Mouse (Mus musculus) left cerebral cortex, postnatal 25 days (tissue): Measurements from ENCODE around the gene Vps13d. TPM values are rescaled to one million over a fixed set of nuclear protein-coding genes. Genes with fewer than 3 reads are reported as not detected.

ENCODE experiments used
- DNase-seq, 2 experiments: peaks; one replicate each; pipeline ENCODE4 v3.0.0; 2022; ENCODE audit warnings: low spot score in 2 of 2, mixed read lengths in 1 of 2
- intact Hi-C: fragments of 180-260 bp; cut with DNase I; formaldehyde crosslinking; loops from one replicate; pipeline ENCODE4 v1.15.1; 2025
- total RNA-seq, 2 experiments: library from RNA; stranded (reverse); gene quantifications; 2 replicates each; pipeline ENCODE4 v1.2.3; 2021

Vps13d gene
- total RNA-seq, 2 experiments from 2014 or later, result 57.4 to 59.6 TPM

DNA sequence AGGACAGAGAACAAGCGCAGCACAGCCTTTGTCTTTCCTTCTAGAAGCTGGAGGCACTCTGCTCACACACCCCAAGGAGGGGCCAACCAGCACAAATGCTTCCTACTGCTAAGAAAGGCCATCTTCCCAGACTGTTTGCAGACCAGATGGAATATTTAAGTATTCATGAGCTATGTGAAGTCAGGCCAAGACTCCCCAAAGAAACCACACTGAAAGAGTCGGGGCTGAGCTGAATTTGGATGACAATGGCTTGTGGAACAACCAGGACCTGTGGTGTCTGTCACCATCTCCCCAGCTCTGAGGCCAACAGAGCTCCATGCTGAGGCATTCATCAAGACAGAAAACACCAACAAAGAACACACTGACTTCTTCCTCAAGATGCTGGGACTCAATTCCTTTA, 89.9 kb downstream of the Vps13d start:
- intact Hi-C loops, result loop anchor here (2.0 kb wide), 1 partner anchor 212 kb away; the partner anchor contains the start of gene Dhrs3
- peak in 1 of 2 experiments; percentile 80 for DNase-seq

DNA sequence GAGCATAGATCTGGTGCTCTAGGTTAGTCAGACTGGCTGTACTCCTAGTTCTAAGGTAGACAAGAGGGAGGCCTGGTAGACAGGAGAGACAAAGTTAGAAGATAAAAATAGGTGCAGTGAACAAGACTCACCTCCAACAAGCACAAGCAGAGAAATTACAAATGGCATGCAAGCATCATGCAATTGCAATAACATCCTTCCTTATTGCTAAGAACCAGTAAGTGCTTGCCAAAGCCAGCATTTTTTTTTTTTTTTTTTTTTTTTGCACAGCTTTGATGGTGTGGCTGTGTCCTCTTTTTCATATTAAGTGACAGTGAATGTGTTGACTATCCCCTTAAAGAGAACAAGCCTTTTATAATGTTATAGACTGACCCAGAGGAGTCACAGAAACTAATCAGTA, 91.2 kb downstream of the Vps13d start:
- intact Hi-C loops, result loop anchor here (2.0 kb wide), 1 partner anchor 211 kb away; the partner anchor contains the start of gene Dhrs3
- no peak for DNase-seq

DNA sequence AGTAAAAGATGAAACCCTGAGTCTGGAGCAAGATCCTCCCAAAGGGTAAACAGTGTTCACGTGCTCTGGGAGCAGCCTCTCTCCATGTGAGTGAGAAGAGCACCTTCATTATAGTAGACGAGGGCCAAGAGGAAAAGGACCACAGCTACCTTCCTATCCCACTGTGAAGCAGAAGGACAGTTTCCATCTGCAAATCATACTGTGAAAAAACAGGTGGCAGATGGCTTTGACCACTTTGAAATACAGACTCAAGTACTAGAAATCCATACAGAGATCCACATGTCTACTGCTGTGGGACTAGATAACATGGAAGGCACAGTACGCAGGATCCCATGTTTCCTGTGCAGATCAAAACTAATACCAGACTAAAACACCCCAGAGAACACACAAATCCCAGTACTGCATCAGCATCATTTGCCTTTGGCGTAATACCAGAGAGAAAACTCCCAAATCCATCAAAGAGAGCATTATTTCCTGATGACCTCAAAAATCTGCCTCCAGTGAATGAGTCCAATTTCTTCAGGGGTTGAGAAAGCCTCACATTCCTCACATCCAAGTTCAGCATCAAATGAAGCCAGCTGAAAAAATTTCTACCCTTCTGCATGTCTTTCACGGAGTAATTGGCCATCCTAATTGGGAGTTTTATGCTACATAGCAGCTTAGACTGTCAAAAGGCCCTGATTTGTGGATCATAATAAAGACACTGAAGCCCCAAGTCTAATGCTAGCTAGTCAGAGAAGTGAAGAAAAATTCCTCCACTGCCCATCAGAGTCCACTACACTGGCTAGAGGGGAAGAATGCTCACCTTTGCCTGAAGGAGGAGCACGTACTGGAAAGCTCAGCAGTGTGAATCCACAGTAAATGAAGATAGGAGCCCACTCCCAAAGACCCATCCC, 92.7 kb downstream of the Vps13d start:
- no peak for DNase-seq
- intact Hi-C loops, result no loop called here

- no peak for DNase-seq
- intact Hi-C loops, result no loop called here
Measured at GRCm38 (mm10) chr4:145099853-145100252, 95.0 kb downstream of the Vps13d start.

DNA sequence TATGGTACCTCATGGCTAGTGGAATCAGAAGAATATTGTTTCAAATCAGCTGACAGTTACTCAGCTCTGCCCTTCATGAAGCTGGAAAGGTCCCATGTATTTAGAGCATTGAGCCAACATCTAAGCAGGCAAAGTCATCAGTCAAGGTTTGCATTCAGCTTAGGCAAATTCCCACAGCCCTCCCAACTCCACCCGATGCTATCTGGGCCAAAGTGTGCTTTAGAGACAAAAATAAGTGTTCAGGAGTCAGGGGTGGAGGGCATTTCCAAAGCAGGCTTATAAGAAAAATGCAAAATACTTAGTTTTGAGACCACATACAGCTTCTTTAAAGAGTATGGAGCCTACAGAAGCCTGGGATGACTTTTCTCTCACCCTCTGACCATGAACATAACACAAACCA, 95.5 kb downstream of the Vps13d start:
- intact Hi-C loops, result no loop called here

GRCm38 (mm10) chr4:145097974-145098373, 96.8 kb downstream of the Vps13d start:
- intact Hi-C loops, result no loop called here
- no peak for DNase-seq

More for the DNA sequence above, 95.5 kb downstream of the Vps13d start:
- no peak for DNase-seq

- peak; percentile 38 to 86 for DNase-seq
- intact Hi-C loops, result no loop called here
Measured at GRCm38 (mm10) chr4:145096481-145097039, 98.2 kb downstream of the Vps13d start.

DNA sequence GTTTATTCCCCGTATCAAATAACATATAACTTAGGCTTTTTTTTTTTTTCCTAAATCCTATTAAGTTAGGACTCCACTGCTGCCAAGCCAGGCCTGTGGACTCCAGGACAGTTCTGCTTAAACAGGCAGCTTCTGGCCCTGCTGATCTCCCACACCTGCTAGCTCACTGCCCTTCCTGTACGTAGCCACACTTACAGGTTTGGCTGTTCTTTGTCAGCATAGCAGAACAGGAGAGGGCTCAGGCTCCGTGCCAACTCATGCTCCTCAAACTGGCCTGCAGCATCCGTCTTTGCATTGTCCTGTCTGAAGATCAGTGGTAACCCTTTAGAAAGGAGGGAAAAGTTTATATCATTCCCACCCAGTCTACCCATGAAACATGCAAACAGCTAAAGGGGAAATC, 108.3 kb downstream of the Vps13d start:
- intact Hi-C loops, result no loop called here
- no peak for DNase-seq

GRCm38 (mm10) chr4:145079324-145079723, 115.5 kb downstream of the Vps13d start:
- intact Hi-C loops, result no loop called here
- no peak for DNase-seq

DNA sequence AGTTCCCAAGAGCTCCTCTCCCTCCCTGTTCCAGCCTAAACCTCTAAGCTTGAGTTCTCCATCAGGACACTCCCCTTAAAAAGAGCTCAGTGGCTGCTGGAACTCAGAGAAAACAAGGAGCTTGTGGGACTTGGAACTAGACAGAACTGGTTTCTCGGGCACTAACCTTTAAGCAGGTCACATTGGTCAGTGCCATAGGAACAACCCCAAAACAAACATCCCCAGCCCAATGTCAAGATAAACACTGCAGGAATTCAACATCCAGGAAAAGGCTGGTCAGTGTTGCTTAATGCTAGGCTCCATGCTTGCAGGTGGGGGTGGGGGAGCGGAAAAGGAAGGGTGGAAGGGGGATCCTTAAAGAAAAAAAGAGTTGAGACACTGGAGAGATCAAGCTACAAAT, 120.5 kb downstream of the Vps13d start:
- intact Hi-C loops, result no loop called here
- no peak for DNase-seq

DNA sequence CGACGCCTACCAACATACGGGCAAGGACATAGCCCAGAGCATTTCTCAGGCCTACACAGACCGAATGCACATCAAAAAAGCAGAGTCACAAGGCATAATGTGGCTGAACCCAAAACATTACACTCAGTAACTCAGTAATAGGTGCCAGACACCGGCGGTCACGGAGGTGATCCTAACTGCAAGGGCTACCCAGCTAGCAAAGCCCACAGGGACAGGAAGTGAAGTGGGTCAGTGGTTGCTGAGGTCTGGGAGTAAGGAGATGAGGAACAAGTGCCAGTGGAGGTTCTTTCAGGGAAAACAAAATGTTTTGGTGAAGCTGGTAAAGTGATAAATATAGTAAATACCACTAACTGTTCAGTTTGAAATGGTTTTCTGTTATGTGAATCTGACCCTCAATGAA, 121.1 kb downstream of the Vps13d start:
- intact Hi-C loops, result no loop called here
- DNase-seq, result no peak

DNA sequence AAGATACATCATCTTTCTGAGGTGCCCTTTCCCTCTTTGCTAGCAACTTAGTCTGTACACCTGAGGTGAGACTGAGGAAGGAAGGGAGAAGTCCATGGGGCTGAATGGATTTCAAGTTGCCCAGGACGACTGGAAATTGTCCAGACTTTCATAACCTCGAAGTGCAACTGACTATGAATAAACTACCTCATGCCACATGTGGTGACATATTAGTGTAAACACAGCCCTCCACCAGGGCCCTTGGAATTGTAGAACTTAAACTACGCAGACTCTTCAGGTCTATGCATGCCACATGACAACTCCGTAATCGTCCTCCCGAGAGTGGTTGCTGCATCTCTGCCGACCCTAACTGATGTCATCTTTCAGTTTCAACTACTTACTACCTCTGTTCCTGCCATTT, 122.9 kb downstream of the Vps13d start:
- intact Hi-C loops, result no loop called here
- DNase-seq, result no peak

DNA sequence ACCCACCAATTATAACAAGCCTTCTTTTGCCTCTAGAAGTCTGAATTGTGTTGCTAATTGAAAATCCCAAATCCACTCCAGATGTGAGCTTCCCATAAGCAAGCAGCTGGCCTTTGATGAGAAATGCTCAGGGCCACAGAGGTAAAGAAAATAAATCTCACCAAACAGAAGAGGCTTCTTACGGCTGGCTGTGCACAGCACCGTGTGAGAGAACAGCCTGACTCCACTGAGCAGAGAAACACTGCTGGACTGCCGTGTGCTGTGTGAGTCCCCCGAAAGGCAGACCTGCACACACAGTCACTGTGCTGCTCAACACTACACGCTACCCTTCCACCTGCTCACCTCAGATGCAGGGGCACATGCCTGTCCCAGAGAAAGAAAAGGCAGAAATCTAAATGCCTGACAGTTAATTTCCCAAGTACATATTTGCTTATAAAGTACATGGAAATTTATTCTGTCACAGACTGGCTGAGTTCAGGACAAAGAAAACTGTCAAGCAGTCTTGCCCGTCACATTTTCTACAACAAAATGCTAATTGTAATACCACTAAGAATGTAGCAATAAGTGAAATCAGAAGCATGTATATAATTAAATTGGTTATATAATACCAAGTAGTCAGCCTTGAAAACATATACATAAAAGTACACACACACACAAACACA, 127.7 kb downstream of the Vps13d start:
- intact Hi-C loops, result no loop called here
- no peak for DNase-seq

DNA sequence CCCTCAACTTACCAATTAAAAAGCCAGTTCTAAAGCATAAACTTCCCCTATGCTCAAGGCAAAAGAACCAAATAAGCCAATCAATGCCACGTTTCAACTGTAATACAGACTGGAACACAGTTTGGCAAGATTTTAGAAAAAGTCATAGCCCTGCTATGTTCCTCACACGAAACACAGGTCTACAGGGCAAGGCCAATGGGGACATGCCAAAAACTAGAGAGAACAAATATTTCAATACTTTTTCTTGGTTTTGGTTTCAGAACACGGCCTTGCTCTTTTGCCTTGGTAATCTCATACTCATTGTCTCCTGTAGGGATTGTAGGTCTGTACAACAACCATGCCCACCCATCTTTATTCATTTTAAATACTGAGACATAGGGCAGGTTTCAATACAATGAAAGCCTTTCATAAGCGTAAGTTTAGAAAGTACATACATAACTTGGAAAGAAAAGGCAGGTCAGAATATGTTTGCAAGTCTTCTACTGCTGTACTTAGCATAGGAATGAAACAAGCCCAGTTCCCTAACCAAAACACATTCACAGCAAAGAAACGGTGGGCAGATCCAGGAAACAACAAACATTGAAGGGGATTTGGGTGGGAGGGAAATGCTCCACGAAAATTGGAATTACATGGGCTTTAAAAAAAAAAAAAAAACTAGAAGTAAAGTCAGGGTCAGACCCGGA, 128.3 kb downstream of the Vps13d start:
- intact Hi-C loops, result no loop called here
- no peak for DNase-seq

DNA sequence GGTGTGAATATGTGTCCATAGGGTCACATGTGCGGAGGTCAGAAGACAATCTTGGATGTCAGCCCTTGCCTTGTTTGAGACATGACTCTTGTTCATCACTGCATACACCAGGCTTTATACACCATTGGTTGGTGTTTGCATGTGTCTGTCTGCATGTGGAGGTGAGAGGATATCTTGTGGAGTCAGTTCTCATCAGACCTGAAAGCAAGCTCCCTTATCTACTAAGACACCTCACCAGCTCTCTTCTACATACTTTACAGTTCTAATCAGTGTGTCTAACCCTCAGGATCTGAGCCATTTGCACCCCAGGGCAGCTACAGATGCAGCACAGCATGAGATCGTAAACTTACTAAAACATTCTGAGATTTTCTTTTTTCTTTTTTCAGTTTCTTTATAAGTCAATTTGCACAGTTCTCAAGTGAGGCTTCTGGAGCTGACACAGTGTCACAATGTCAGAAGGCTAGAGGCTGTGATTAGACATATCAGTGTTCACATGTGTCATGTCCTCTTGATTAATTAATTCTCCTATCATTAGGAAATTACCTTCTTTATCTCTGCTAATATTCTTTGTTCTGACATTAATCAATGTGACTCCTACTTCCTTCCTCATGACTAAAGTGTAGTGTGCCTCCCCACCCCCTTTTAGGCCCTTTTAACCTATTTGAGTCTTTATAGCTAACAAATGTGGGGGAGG, 135.9 kb downstream of the Vps13d start:
- intact Hi-C loops, result loop anchor here (10.0 kb wide), 1 partner anchor 294 kb away; no protein-coding TSS in a partner anchor
- DNase-seq, result no peak

DNA sequence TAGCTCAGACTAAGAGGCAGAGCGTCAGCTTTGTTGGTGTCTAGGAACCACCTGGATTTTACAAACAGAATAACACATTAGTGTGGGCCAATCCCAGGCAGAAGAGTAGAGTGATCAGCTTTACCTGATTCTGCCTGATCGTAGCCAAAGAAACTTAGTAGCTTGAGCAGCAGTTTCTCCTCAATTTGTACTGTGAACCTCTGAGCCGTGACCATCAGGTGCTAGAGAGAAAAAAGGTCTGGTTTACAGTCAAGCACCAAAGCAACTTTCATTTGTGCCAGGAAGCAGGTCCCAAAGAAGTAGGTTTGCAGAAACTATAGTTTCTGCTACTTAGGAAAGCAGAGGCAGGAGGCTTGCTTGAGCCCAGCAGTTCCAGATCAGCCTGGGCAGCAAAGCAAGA, 138.5 kb downstream of the Vps13d start:
- intact Hi-C loops, result loop anchor here (10.0 kb wide), 1 partner anchor 292 kb away; no protein-coding TSS in a partner anchor
- no peak for DNase-seq

DNA sequence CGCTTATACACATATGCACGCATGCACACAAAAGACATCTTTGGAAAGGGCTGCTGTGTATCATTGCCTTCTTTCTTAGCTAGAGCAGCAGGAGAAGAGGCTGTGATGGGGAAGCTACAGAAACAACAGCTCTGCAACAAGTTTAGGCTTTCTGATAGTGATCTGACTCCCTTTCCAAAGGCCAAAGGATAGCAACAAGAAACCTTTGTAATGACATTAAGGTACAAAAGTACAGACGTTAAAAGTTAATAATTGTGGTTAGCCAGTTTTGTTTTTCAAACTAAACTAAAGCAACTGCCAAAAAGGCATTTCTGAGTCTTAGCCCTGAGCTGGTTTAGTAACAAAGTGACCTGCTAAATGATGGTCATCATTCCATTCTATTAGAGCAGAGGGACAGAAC, 139.0 kb downstream of the Vps13d start:
- intact Hi-C loops, result loop anchor here (10.0 kb wide), 1 partner anchor 291 kb away; no protein-coding TSS in a partner anchor
- DNase-seq, result no peak

- intact Hi-C loops, result loop anchor here (10.0 kb wide), 1 partner anchor 290 kb away; no protein-coding TSS in a partner anchor
- no peak for DNase-seq
Measured at GRCm38 (mm10) chr4:145054369-145054768, 140.4 kb downstream of the Vps13d start.

- DNase-seq, result peak; percentile 46 to 82
- intact Hi-C loops, result loop anchor here (10.0 kb wide), 1 partner anchor 288 kb away; no protein-coding TSS in a partner anchor
Measured at GRCm38 (mm10) chr4:145052697-145053096, 142.1 kb downstream of the Vps13d start.
